Mouse (Mus musculus) limb, embryonic 15.5 days (tissue): Measurements from ENCODE around the gene March2. TPM values are rescaled to one million over a fixed set of nuclear protein-coding genes. Genes with fewer than 3 reads are reported as not detected.

ENCODE experiments used
- ATAC-seq: fragments of 200-750 bp; cut with Nextera tagmentation; 2 replicates; pipeline ENCODE4 v1.8.0; 2017; ENCODE audit warnings: low read depth, moderate TSS enrichment; ENCODE audit not compliant: insufficient number of reproducible peaks, low FRiP score, low TSS enrichment
- H3K27ac ChIP-seq: fragments of 300-500 bp; sonication (generic); 2 replicates; pipeline ENCODE4 v1.5.1; 2015; ENCODE audit warnings: moderate library complexity, mild to moderate bottlenecking, inconsistent platforms
- H3K27me3 ChIP-seq: fragments of 300-500 bp; sonication (generic); 2 replicates; pipeline ENCODE4 v1.6.1; 2015; ENCODE audit warnings: inconsistent platforms
- H3K36me3 ChIP-seq: fragments of 300-500 bp; sonication (generic); 2 replicates; pipeline ENCODE4 v1.6.1; 2015; ENCODE audit warnings: inconsistent platforms
- H3K4me1 ChIP-seq: fragments of 300-500 bp; sonication (generic); 2 replicates; pipeline ENCODE4 v1.6.1; 2015; ENCODE audit warnings: inconsistent platforms
- H3K4me2 ChIP-seq: fragments of 300-500 bp; sonication (generic); 2 replicates; pipeline ENCODE4 v1.6.1; 2015; ENCODE audit warnings: mild to moderate bottlenecking, inconsistent platforms
- H3K4me3 ChIP-seq: fragments of 300-500 bp; sonication (generic); 2 replicates; pipeline ENCODE4 v1.5.1; 2015; ENCODE audit warnings: mild to moderate bottlenecking, inconsistent platforms
- H3K9ac ChIP-seq: fragments of 300-500 bp; sonication (generic); 2 replicates; pipeline ENCODE4 v1.6.1; 2015; ENCODE audit warnings: inconsistent platforms
- H3K9me3 ChIP-seq: fragments of 300-500 bp; sonication (generic); 2 replicates; pipeline ENCODE4 v1.6.1; 2016; ENCODE audit warnings: inconsistent platforms
- WGBS: fragments of 180-500 bp; shearing (Covaris S2); methylation state at CpG from one replicate; pipeline ENCODE4 v1.1.7; 2015; 5-methylcytosine and 5-hydroxymethylcytosine counted together
- polyA plus RNA-seq: library from polyadenylated mRNA; unstranded; fragments of >200 nt; fragmentation: Nextera tagmentation; extraction: Ambion mirVana; gene quantifications from 2 replicates; pipeline ENCODE4 v1.2.1, GENCODE M21; 2015

Gene March2
- polyA plus RNA-seq, 1 experiment from 2014 or later: 65.6 TPM

DNA sequence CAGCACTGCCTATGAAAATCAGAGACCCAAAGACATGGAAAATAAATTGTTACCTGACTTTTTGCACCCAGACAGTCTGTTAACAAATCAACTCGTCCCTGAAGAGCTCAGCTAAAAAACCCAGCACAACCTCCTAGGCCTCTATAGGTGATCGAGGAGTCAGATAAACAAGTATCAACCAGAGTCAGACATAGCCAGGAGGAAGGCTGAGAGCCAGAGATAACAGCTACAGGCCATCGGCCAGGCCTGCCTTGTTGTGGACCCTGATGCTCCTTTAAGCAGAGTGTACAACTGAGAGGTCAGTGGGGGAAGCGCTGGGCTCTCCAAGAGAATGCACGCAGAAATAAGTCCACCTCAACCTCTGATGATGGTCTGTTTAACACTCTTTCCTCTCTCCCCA lies 5.2 kb downstream of the March2 start:
- no peak overlapping the region for H3K9ac ChIP-seq
- H3K27me3 ChIP-seq: no peaks in the 10 kb centered on the region
- H3K4me3 ChIP-seq: no peak overlapping the region
- peaks cover 13% of the 10 kb centered on the region for H3K36me3 ChIP-seq
- peaks cover 7% of the 10 kb centered on the region; the same call in 1 of the 2 replicates for H3K4me1 ChIP-seq
- no peak for ATAC-seq
- no peaks in the 10 kb centered on the region for H3K9me3 ChIP-seq
- H3K27ac ChIP-seq: no peak overlapping the region
- H3K4me2 ChIP-seq: no peak overlapping the region
- 82% methylated on average over 5 of the region's 5 CpGs for WGBS

DNA sequence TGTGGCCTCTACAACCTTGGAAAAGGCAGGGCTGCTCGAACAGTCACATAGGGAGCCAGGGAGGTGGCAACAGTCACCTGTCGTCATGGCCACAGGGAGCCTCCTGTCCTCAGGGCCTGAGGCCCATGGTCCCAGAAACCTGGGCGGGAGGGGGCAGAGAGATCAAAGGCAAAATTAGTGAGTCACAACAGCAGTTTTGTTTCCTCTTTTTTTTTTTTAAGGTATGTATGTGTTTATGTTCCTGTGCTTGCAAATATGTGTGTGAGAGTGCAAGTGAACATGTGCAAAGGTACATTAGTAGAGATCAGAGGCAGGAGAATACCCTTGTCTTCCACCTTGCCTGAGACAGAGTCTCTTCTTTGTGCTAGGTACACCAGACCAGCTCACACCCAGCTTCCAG lies 8.6 kb downstream of the March2 start:
- Histone ChIP-seq H3K9ac (no peak overlapping the region), H3K36me3 (peaks cover 20% of the 10 kb centered on the region), H3K27ac (no peak overlapping the region), H3K27me3 (no peaks in the 10 kb centered on the region), H3K4me3 (no peak overlapping the region), H3K4me2 (no peak overlapping the region), H3K4me1 (no peaks in the 10 kb centered on the region), H3K9me3 (no peaks in the 10 kb centered on the region)
- WGBS: 78% methylated on average over 3 of the region's 3 CpGs
- no peak for ATAC-seq

DNA sequence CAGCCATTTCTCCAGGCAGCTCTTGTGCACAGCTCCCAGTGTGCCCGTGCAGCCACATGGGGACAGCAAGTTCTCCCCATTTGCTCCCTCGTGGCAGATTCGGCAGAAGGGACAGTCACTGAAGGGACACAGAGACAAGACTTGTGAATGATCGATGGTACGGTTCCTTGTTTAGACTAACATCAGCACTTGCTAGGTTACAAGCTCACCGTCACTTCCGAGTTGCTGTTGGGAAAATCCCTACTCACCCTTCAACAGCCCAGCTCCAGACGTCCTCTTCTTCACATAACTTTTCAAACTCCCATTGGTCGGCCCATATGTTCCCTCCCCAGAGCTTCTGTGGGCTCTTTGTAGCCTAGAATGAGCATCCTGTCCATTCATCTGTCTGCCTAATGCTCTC lies 15.4 kb downstream of the March2 start:
- no peak overlapping the region for H3K9ac ChIP-seq
- H3K4me2 ChIP-seq: no peak overlapping the region
- no peak overlapping the region for H3K4me3 ChIP-seq
- ATAC-seq: no peak
- 85% methylated on average over 9 of the region's 9 CpGs for WGBS
- H3K4me1 ChIP-seq: no peaks in the 10 kb centered on the region
- peaks cover 20% of the 10 kb centered on the region for H3K36me3 ChIP-seq
- H3K27me3 ChIP-seq: no peaks in the 10 kb centered on the region
- H3K9me3 ChIP-seq: no peaks in the 10 kb centered on the region
- H3K27ac ChIP-seq: no peak overlapping the region

DNA sequence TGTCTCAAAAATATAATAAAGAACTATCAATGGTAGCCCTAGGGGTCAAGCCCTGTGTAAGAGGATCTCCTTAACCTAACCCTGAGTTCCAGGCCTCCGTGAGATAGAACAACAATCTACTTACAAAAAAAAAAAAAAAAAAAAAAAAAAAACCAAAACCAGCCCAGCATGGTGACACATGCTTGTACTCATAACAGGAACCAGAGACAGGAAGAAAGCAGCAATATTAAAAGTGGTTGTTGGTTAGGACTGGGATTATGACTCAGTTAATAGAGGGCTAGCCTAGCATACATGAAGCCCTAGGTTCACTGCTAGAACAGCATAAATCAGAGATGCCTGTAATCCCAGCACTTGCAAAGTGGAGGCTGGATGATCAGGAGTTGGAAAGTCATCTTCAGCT lies 16.3 kb downstream of the March2 start:
- no peak overlapping the region for H3K4me2 ChIP-seq
- no peak for ATAC-seq
- no peaks in the 10 kb centered on the region for H3K4me1 ChIP-seq
- no peaks in the 10 kb centered on the region for H3K27me3 ChIP-seq
- H3K27ac ChIP-seq: no peak overlapping the region
- H3K9ac ChIP-seq: no peak overlapping the region
- H3K4me3 ChIP-seq: no peak overlapping the region
- WGBS: 85% methylated on average over 1 of the region's 1 CpGs
- no peaks in the 10 kb centered on the region for H3K9me3 ChIP-seq
- H3K36me3 ChIP-seq: peaks cover 27% of the 10 kb centered on the region

DNA sequence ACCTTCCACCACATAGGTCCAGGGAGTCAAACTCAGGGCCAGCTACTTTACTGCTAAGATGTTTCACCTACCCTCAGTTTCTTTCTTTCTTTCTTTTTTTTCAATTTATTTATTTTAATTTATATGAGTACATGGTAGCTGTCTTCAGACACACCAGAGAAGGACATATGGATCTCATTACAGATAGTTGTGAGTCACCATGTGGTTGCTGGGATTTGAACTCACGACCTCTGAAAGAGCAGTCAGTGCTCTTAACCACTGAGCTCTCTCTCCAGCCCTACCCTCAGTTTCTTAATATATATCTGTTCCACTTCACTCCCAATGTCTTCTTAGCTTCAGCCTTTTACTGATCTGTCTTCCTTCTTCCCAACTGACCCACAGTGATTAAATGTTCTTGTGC lies 23.0 kb downstream of the March2 start:
- no peaks in the 10 kb centered on the region for H3K4me1 ChIP-seq
- H3K9ac ChIP-seq: no peak overlapping the region
- no peak overlapping the region for H3K4me2 ChIP-seq
- no peaks in the 10 kb centered on the region for H3K9me3 ChIP-seq
- no peaks in the 10 kb centered on the region for H3K27me3 ChIP-seq
- 55% methylated on average over 1 of the region's 1 CpGs for WGBS
- H3K36me3 ChIP-seq: peaks cover 28% of the 10 kb centered on the region
- H3K4me3 ChIP-seq: no peak overlapping the region
- H3K27ac ChIP-seq: no peak overlapping the region
- ATAC-seq: no peak

DNA sequence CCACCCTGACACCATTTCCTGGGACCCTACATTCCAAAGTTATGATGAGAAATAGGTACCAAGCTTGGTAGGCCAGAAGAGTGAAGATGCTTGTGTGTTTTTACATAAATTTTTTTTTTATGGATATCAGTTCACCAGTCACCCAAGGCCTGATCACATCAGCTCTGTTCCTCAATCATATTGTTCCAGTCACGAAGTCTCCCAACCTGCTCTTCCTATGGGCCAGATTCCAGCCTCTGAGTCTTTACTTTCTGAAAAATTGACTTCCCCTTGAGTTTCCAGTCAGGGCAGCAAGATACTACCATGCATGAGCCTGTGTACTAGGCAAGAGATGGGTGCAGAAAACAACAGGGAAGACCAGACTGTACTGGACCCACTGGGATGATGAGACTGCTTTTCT lies 31.7 kb downstream of the March2 start, which contains the start of gene Hnrnpm:
TSS of gene Hnrnpm (minus strand) at position 101 of the 400 bp plus-strand sequence.
- Histone ChIP-seq H3K4me1 (peaks cover 25% of the 10 kb centered on the region), H3K36me3 (0 out of 2 replicates have a peak, but pooled peaks cover 5% of the 10 kb centered on the region), H3K27me3 (no peaks in the 10 kb centered on the region), H3K4me3 (peak within 1 kb of the TSS; percentile 91), H3K9me3 (no peaks in the 10 kb centered on the region), H3K27ac (peak within 1 kb of the TSS; percentile 3; the same call in 1 of the 2 replicates), H3K9ac (no peak within 1 kb of the TSS), H3K4me2 (peak within 1 kb of the TSS; percentile 72)
- no peak for ATAC-seq
- 94% methylated on average over 1 of the region's 1 CpGs for WGBS

DNA sequence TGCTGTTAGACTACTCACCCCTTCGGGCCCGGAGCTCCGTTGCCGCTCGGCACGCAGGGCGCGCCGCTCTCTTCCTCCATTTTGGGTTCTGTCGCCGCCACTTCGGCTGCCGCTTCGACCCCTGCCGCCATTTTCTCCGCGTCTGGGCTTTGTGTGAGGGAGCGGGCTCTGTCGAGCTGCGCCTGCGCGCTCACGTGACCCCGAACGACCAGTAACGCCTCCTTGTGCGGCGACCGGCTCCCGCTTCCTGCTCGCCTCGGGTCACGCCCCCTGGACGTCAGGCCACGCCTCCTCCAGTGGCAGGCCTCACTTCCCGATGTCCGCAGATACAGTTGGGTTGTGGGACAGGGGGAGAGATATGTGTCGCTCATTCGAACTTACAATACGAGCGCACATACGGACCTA lies 33.2 kb downstream of the March2 start:
- H3K9me3 ChIP-seq: no peaks in the 10 kb centered on the region
- peaks cover 25% of the 10 kb centered on the region for H3K4me1 ChIP-seq
- H3K27me3 ChIP-seq: no peaks in the 10 kb centered on the region
- peak overlapping the region; percentile 91 for H3K4me3 ChIP-seq
- H3K9ac ChIP-seq: peak overlapping the region; percentile 97
- ATAC-seq: peak; percentile 97
- no peaks in the 10 kb centered on the region for H3K36me3 ChIP-seq
- H3K4me2 ChIP-seq: peak overlapping the region; percentile 72
- WGBS: under 1% methylated on average over 42 of the region's 42 CpGs
- H3K27ac ChIP-seq: peak overlapping the region; percentile 96

DNA sequence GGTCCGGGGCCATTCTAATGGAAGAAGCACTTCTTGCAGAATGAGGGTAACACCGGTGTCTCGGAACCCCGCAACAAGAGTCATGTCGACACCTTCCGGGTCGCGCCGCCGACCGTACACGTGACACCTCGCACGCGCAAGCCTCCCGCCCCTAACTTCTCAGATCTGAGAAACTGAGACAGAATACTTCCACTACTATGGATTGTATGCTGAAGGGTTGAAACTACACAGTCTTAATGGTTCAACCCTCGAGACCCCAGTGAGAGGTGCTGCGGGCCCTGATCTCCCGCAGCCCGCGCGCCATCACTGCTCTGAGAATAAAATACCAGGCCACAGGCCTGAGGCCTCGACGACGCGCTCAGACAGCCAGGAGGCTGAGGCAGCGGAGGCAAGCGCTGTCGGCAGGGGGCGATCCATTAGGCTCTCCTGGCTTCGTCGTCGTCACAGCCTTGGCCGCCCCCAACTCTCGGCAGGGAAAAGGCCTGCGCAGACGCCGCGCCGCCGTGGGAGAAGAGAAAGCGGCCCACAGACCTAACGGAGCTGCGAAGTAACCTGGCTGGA lies 33.7 kb downstream of the March2 start:
- ATAC-seq: peak; percentile 66; the same call in 1 of the 2 replicates
- no peaks in the 10 kb centered on the region for H3K36me3 ChIP-seq
- WGBS: under 1% methylated on average over 44 of the region's 44 CpGs
- no peaks in the 10 kb centered on the region for H3K27me3 ChIP-seq
- H3K9me3 ChIP-seq: no peaks in the 10 kb centered on the region
- peaks cover 25% of the 10 kb centered on the region for H3K4me1 ChIP-seq
- peak overlapping the region; percentile 97 for H3K9ac ChIP-seq
- H3K4me2 ChIP-seq: peak overlapping the region; percentile 72
- peak overlapping the region; percentile 96 for H3K27ac ChIP-seq
- H3K4me3 ChIP-seq: peak overlapping the region; percentile 91

DNA sequence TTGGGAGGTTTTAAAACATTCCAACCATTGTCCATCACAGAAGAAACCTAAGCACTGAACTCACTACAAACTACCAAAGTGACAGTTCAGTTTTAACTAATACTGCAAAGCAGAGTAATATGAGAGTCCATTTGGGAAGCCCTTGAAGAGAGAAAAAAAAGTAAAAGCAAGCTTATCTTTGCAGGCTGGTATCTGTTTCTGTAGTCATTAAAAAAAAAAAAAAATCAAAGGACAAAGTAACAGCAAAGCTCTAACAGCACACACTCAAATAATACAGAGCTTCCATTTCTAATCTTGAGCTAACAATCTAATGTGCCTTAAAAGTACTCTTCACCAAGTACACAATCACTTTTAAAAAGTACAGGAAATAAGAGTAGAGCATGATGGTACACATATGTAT lies 36.7 kb downstream of the March2 start:
- Histone ChIP-seq H3K9ac (no peak overlapping the region), H3K27ac (no peak overlapping the region), H3K9me3 (no peaks in the 10 kb centered on the region), H3K4me2 (no peak overlapping the region), H3K4me1 (peaks cover 28% of the 10 kb centered on the region), H3K4me3 (no peak overlapping the region), H3K36me3 (0 out of 2 replicates have a peak, but pooled peaks cover 8% of the 10 kb centered on the region), H3K27me3 (no peaks in the 10 kb centered on the region)
- no peak for ATAC-seq

DNA sequence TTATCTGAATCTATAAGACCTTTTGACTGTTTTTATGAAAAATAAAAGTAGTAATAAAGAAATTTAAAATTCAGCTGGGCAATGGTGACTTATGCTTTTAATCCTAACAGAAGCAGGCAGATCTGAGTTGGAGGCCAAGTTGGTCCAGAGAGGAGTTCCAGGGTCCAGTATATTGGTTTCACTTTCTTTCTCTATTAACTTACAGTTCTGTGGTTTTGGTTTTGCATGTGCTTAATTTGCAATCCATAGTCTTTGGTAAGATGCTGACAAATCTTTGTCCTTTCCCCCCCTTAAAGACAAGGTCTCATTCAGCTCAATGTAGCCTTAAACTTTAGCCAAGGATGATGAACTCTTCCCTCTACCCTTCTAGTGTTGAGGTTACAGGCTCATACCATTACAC lies 39.7 kb downstream of the March2 start:
- no peak overlapping the region for H3K27ac ChIP-seq
- H3K4me3 ChIP-seq: no peak overlapping the region
- no peak overlapping the region for H3K4me2 ChIP-seq
- H3K4me1 ChIP-seq: peaks cover 25% of the 10 kb centered on the region
- H3K9ac ChIP-seq: no peak overlapping the region
- H3K9me3 ChIP-seq: no peaks in the 10 kb centered on the region
- no peak for ATAC-seq
- peaks cover 16% of the 10 kb centered on the region; the same call in 1 of the 2 replicates for H3K36me3 ChIP-seq
- H3K27me3 ChIP-seq: no peaks in the 10 kb centered on the region

DNA sequence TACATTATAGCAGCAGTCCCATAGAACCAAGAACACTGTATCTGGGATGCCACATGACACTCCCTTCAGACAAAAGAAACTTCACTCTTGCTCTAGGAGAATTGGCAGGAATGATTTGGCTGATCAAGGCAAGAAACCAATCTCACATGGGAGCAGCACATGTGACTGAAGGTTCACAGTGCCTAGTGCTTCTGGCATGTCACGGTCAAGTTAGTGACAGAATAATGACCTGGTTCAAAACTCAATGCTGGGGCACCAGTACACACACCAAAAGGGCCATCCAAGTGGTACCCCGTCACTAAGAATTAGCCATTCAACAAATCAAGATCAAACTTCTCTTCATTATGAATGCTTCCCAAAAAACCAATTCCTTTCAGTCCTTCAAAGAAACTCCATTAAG lies 42.4 kb downstream of the March2 start:
- peaks cover 9% of the 10 kb centered on the region; the same call in 1 of the 2 replicates for H3K4me1 ChIP-seq
- no peak overlapping the region for H3K4me2 ChIP-seq
- WGBS: 92% methylated on average over 2 of the region's 2 CpGs
- no peak overlapping the region for H3K9ac ChIP-seq
- H3K36me3 ChIP-seq: peaks cover 16% of the 10 kb centered on the region
- no peaks in the 10 kb centered on the region for H3K9me3 ChIP-seq
- no peak overlapping the region for H3K4me3 ChIP-seq
- no peaks in the 10 kb centered on the region for H3K27me3 ChIP-seq
- no peak for ATAC-seq
- no peak overlapping the region for H3K27ac ChIP-seq

DNA sequence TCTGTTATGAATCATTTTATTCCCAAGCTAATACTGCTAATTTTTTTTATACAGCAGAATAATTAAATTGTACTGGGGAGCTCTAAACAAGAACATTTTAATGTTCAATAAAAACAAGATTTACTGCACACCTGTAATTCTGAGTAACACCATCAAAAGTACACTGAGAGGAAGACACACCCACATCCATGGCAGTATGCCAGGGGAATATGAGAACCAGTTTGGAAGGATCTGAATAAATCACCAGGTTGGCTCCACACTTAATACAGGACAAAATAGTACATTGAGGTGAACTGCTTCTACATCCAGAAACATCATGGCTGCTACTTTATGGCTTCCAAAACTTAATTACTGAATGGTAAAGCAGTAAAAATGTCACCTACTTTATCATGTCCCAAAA lies 43.0 kb downstream of the March2 start:
- Histone ChIP-seq H3K4me2 (no peak overlapping the region), H3K4me1 (peaks cover 9% of the 10 kb centered on the region; the same call in 1 of the 2 replicates), H3K9me3 (no peaks in the 10 kb centered on the region), H3K27me3 (no peaks in the 10 kb centered on the region), H3K9ac (no peak overlapping the region), H3K36me3 (peaks cover 16% of the 10 kb centered on the region), H3K27ac (no peak overlapping the region), H3K4me3 (no peak overlapping the region)
- ATAC-seq: no peak

DNA sequence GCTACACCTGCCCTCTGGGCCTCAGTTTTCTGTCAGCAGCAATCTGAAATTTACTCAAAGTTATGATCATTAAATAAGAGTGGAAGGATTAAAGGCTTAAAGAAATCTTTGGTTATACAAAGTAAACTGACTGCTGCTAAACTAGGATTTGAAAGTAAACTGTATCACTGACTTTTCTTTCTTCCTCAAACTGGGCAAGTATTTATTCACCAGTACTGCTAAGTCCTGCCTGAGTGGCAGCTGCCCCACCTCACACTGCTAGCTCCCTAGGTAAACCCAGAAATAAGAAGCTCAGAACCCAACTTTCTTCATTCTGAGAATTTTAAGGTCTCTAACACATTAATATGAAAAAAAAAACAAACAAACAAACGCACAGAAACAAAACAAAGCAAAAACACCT lies 44.6 kb downstream of the March2 start:
- Histone ChIP-seq H3K27me3 (no peaks in the 10 kb centered on the region), H3K36me3 (peaks cover 16% of the 10 kb centered on the region), H3K4me2 (no peak overlapping the region), H3K4me3 (no peak overlapping the region), H3K9me3 (no peaks in the 10 kb centered on the region), H3K27ac (no peak overlapping the region), H3K4me1 (peaks cover 6% of the 10 kb centered on the region; the same call in 1 of the 2 replicates), H3K9ac (no peak overlapping the region)
- no peak for ATAC-seq
- 69% methylated on average over 1 of the region's 1 CpGs for WGBS
